Mouse (Mus musculus): ENCODE measurements at regions not wholly inside any gene's neighbourhood (a gene's known extent, or its start where the extent isn't known, plus 50 kb on each side); places are given as distances from the start of the nearest gene placed in this dataset.

DNA sequence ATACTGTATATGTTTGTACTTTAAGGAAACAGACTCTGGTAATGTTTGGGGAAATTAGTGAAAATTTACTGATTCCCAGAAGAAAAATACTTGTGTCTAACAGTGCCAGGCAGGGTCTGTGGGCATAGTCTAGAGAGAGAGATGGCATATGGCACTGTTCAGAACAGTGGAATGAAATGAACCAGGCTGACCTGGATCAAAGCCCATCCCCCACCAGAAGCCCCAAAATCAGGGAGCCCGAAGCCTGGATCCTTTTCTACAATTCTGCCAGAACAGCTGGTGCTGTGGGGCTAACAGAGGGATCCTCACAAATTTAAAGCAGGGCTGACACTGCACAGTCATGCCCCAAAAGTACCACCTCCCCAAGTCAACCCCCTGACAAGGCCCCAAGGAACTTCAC, 131.1 kb upstream of the Ppp2r2d start:
- no peak for TF ChIP-seq CTCF (IDR thresholded peaks at IDR 0.05; ENCODE audit: extremely low read depth, insufficient read length, insufficient replicate concordance, low read depth, low read length)
- no peak for TF ChIP-seq POLR2A (IDR thresholded peaks at IDR 0.05; ENCODE audit: low read depth, low read length)

Measured in small intestine, adult 2 months (tissue).